Mouse (Mus musculus): ENCODE data around the gene Htr1b. TPM values are rescaled to one million over a fixed set of nuclear protein-coding genes. Genes with fewer than 3 reads are reported as not detected.

The Htr1b gene
- under 1 TPM in 1 of 2 experiments, not detected in 1; 0.08 TPM for total RNA-seq (2021)
- long read RNA-seq, experiment 1: 0 reads
- long read RNA-seq, experiment 2: 0 reads

DNA sequence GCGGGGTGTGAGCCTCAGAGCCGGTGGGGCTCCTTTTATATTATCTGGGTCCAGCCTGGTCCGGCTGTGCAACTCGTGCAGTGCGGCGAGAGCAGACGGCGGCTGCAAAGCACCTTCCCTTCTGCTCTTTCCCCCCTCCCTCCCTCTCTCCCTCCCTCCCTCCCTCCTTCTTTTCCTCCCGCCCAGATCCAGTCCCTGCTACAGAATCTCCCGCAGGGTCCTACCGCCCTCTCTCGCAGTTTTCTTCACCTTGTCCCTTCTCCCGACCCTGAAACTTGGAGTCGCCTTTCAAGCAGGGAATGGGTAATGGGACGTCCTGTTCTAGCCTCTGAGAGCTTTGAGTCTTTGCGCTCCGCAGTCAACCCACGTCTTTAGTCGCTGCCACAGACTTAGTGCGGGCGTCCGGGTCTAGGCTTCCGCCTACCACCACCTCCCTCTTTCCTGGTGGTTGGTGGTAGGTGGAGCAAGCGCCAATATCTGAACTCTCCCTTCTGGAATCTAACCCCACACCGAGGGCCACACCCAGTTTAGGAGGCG is at the start of gene Htr1b:
Htr1b (minus strand) TSS at position 392 of the 537 bp plus-strand sequence.
- no peak within 1 kb of the TSS for H3K27ac ChIP-seq
- intact Hi-C loops (cut with DNase I): no loop called here
- peak; percentile 14 for DNase-seq
- peak within 1 kb of the TSS; percentile 68 for H3K4me3 ChIP-seq
- no peak for TF ChIP-seq CTCF (IDR thresholded peaks at IDR 0.05)

DNA sequence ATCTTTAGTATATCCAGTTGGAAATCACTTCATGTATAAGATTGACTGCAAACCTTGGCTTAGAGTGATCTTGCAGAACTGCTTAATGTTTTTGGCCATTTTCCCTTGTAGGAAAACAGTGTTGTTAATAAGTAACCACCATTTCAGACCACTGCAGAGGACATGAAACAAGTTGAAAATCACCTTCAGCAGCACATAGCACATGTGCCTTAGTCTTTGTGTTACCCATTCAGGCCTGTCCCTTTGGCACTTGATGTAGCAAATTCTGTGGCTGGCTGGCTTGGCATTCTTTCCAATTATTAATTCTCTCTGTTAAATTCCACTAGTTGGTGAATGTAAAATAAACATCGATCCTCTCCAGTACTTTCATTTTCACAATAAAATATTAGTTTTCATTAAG is 43.1 kb upstream of the Htr1b start:
- no peak overlapping the region for H3K27ac ChIP-seq

GRCm38 (mm10) chr9:81637486-81637885 is 3.9 kb upstream of the Htr1b start:
- no peak overlapping the region for H3K27ac ChIP-seq
- intact Hi-C loops (cut with DNase I): no loop called here
- DNase-seq: no peak
- no peak overlapping the region for H3K4me3 ChIP-seq
- TF ChIP-seq CTCF (IDR thresholded peaks at IDR 0.05): no peak

More for the DNA sequence above, 43.1 kb upstream of the Htr1b start:
- no peak for TF ChIP-seq CTCF (IDR thresholded peaks at IDR 0.05)
- no peak overlapping the region for H3K4me3 ChIP-seq
- DNase-seq: no peak
- intact Hi-C loops (cut with DNase I): no loop called here

DNA sequence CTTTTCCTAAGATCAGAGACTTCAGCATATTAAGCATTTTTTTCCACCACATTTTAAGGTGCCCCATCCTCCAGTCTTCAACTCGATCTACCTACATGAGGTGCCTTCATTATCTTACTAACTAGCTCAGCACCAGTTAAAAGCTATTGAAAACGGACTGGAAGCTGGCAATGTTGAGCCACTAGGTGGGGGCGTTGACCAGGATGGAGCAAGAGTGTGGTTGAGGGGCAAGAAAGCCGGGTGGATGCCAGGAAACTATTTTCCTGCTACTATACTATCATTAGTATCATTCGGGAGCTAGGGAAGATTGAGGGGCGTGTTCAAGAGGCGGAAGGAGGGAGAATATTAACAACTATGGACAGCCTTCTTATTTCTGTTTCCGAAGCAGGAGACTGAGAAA is 1.5 kb upstream of the Htr1b start:
- H3K4me3 ChIP-seq: no peak overlapping the region
- DNase-seq: no peak
- H3K27ac ChIP-seq: no peak overlapping the region
- no peak for TF ChIP-seq CTCF (IDR thresholded peaks at IDR 0.05)
- intact Hi-C loops (cut with DNase I): no loop called here

GRCm38 (mm10) chr9:81634163-81634562 is 535 bp upstream of the Htr1b start:
- intact Hi-C loops (cut with DNase I): no loop called here
- no peak for DNase-seq
- Histone ChIP-seq H3K4me3 (peak overlapping the region; percentile 68), H3K27ac (no peak overlapping the region)
- TF ChIP-seq CTCF (IDR thresholded peaks at IDR 0.05): no peak

- Histone ChIP-seq H3K27ac (no peak overlapping the region), H3K4me3 (peak overlapping the region; percentile 68)
- DNase-seq: peak; percentile 16
- no peak for TF ChIP-seq CTCF (IDR thresholded peaks at IDR 0.05)
- intact Hi-C loops (cut with DNase I): no loop called here
These were observed 742 bp downstream of the Htr1b start for GRCm38 (mm10) chr9:81632736-81633436.

DNA sequence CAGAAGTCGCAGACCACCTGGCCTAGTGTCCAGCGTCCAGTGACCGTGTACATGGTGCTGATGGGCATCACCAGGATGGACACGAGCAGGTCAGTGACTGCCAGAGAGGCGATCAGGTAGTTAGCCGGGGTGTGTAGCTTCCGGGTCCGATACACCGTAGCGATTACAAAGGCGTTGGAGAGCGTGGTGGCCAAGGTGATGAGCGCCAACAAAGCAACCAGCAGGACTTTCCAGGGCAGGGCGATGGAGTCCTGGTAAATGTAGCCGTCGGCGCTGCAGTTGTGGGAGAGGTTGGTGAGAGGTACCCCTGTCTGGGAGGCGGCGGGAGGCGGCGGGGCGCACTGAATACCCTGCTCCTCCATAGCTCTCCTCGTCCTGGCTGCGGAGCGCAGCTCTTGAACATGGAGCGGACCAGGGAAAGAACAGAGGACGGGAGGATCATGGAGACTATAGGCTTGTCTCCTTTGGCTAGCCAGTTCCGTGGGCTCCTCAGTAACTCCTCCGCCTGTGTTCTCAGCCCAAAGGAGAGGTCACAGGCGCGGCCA is 1.4 kb downstream of the Htr1b start:
- TF ChIP-seq CTCF (IDR thresholded peaks at IDR 0.05): no peak
- DNase-seq: no peak
- no peak overlapping the region for H3K27ac ChIP-seq
- intact Hi-C loops (cut with DNase I): no loop called here
- peak overlapping the region; percentile 68 for H3K4me3 ChIP-seq

DNA sequence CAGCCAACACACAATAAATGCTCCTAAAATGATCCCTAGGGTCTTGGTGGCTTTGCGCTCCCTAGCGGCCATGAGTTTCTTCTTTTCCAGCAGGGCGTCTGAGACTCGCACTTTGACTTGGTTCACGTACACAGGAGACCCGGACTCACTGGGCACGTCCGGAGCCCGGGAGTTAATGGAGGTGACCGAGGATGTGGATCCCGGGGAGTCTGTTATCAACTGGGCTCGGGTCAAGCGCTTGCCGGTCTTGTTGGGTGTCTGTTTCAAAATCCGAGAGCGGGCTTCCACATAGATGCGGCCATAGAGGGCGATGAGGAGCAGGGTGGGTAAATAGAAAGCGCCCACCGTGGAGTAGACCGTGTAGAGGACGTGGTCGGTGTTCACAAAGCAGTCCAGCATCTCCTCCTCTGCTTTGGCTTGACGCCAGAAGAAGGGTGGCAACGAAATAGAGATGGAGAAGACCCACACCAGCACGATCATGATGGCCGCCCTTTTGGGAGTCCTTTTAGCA is 2.0 kb downstream of the Htr1b start:
- peak; percentile 12 for DNase-seq
- intact Hi-C loops (cut with DNase I): no loop called here
- TF ChIP-seq CTCF (IDR thresholded peaks at IDR 0.05): no peak
- H3K27ac ChIP-seq: no peak overlapping the region
- H3K4me3 ChIP-seq: peak overlapping the region; percentile 68

DNA sequence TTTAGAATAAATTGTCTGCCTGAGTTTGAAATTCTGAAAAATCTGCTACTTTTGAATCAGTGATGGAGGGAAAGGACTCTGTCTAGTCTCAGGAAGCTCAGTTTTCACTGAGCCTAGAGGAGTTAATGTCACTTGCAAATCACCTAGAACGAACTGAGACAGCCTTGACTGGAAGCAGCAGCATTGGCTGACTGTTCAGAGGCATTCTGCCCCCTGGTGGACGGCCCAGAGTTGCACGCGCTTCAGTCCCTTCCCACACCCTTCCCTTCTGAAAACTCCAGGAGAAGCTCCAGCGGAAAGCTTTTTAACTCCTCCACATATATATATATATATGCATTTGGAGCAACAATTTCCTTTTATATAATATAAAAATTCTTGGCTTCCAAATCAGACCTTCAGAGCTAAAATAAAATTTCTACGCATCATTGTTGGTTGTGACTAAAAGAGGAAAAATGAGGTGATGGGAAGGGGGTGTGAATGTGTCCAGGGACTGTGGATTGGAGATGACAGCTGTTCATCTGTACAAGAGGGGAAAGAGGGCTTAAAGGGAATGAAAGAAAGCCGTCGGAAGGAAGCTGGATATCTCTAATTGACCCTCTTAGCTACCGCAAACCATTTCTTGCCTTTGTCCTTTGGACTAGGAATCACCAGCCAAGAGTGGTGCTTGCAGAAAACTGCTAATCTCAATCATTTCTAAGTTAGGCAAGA is 6.6 kb downstream of the Htr1b start:
- intact Hi-C loops (cut with DNase I): no loop called here
- no peak overlapping the region for H3K4me3 ChIP-seq
- H3K27ac ChIP-seq: no peak overlapping the region
- peak; percentile 73 for TF ChIP-seq CTCF (IDR thresholded peaks at IDR 0.05)
- peak; percentile 42 for DNase-seq

GRCm38 (mm10) chr9:81625898-81626297 is 7.7 kb downstream of the Htr1b start:
- Histone ChIP-seq H3K27ac (no peak overlapping the region), H3K4me3 (no peak overlapping the region)
- no peak for TF ChIP-seq CTCF (IDR thresholded peaks at IDR 0.05)
- DNase-seq: no peak
- intact Hi-C loops (cut with DNase I): no loop called here

DNA sequence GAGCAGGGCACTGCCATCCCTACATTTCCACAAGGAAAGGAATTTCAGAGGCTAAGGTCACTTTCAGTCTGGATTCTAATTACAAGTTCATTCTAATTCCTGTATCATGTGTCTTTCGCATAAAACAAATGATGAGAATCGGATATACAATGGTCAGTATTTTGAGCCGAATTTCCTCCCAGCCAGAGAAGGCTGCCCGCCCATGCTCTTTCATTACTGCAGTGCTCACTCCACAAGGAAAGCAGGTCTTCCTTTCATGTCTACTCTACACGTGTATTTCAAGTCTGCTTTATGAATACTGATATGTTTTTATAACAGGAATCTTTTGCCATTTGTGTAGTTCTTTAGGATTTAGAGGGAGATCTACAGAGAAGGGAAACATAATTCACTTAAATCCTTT is 10.8 kb downstream of the Htr1b start:
- no peak overlapping the region for H3K27ac ChIP-seq
- DNase-seq: no peak
- no peak for TF ChIP-seq CTCF (IDR thresholded peaks at IDR 0.05)
- intact Hi-C loops (cut with DNase I): no loop called here
- H3K4me3 ChIP-seq: no peak overlapping the region

DNA sequence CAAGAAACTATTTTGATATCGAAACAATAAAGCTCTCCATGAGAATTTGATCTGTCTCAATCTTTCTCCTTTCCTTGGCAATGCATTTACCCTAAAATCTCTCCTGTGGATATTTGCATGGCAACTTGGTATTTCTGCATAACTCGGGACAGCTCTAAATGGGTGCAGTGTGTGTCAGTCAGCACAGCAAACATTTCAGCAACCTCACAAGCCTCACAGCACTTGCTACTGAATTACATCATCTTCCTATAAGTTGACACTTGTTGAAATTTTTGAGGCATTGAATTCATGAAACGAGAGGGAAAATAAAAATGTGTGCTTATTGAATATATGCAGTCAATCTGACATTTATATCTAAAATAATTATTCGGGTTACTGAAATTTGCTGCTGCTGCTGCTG is 22.6 kb downstream of the Htr1b start:
- intact Hi-C loops (cut with DNase I): no loop called here
- no peak overlapping the region for H3K27ac ChIP-seq
- no peak overlapping the region for H3K4me3 ChIP-seq
- TF ChIP-seq CTCF (IDR thresholded peaks at IDR 0.05): no peak
- DNase-seq: no peak

Other genes starting within 250 kb of the Htr1b start
- not detected for gene Mei4, start 229.8 kb upstream of the Htr1b start, total RNA-seq (2021)

Measured in gastrocnemius, adult 2 months (tissue).